Comparison of ENCODE assay signal across 9 mouse cellular contexts in the genomic region with DNA sequence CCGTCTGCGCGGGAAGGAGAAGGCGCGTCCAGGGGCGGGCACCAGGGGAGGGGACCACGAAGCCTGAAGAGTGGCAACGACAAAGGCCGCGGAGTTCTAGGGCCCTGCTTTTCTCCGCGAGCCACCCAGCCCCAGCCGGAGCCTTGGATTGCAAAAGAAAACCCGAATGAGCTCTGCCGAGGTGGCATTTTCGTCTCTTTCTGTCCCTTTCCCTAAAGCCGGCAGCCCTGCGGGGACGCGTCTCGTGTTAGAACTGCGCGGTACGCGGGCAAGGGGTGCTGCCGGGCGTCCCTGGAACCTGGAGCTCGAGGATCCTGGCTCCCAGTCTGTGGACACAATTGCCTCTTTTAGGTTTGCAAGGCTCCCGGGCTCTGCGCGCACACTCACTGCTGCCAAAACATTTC.
A peak's percentile ranks its signal among the peaks of the same experiment; 100 is the strongest.
DNase-seq lines count a peak whose midpoint lies in the region; ATAC-seq and TF ChIP-seq lines count a peak whose summit lies in the region.
"Had no signal": no experiment of that assay in that cellular context is flagged by ENCODE, and none has a peak within 500 bp of the region (broad histone marks: within the 10 kb centered on the region; RNA-seq: fewer than 3 reads in every experiment).

No protein-coding gene starts in this region.

- no peaks in the 10 kb centered on the region for H3K36me3 ChIP-seq in kidney, embryonic 14.5 days (ENCODE audit: control insufficient read depth, insufficient read depth, low read length)
- no peaks in the 10 kb centered on the region for H3K36me3 ChIP-seq in forebrain, postnatal 0 days (ENCODE audit: insufficient read depth)
- no peaks in the 10 kb centered on the region for H3K36me3 ChIP-seq in limb, embryonic 12.5 days

- H3K4me1 ChIP-seq in kidney, embryonic 14.5 days (ENCODE audit: control insufficient read depth, insufficient read depth, low read length) = no peaks in the 10 kb centered on the region
- H3K4me1 ChIP-seq in forebrain, postnatal 0 days (ENCODE audit: insufficient read depth) = no peaks in the 10 kb centered on the region
- peaks cover 8% of the 10 kb centered on the region for H3K4me1 ChIP-seq in limb, embryonic 12.5 days (replicated peaks)

- 1% methylated on average over 31 of the region's 31 CpGs for WGBS in kidney, embryonic 14.5 days
- 2% methylated on average over 31 of the region's 31 CpGs for WGBS in forebrain, postnatal 0 days
- WGBS in limb, embryonic 12.5 days = under 1% methylated on average over 31 of the region's 31 CpGs

- no peak for ATAC-seq in kidney, embryonic 14.5 days (ENCODE audit: low FRiP score, low TSS enrichment)
- ATAC-seq in forebrain, postnatal 0 days = 0 out of 2 replicates have a peak, but pooled peaks have one; percentile 12
- 0 out of 2 replicates have a peak, but pooled peaks have one; percentile 45 for ATAC-seq in limb, embryonic 12.5 days (ENCODE audit: insufficient number of reproducible peaks, insufficient read depth, low FRiP score, low TSS enrichment, low read depth)
- no peak for ATAC-seq in megakaryocyte-erythroid progenitor cell, adult 5-6 weeks (replicated peaks; ENCODE audit: low FRiP score, low TSS enrichment, poor library complexity, severe bottlenecking)
- ATAC-seq: Patski had no signal

- peak overlapping the region; percentile 14; the same call in 1 of the 2 replicates for H3K4me3 ChIP-seq in kidney, embryonic 14.5 days (ENCODE audit: low read length)
- H3K4me3 ChIP-seq in forebrain, postnatal 0 days (ENCODE audit: low read depth, low read length) = no peak overlapping the region
- H3K4me3 ChIP-seq in limb, embryonic 12.5 days (replicated peaks) = peak overlapping the region; percentile 34

- H3K27me3 ChIP-seq in kidney, embryonic 14.5 days (ENCODE audit: control insufficient read depth, insufficient read depth, low read length) = peaks cover 43% of the 10 kb centered on the region
- peaks cover 73% of the 10 kb centered on the region for H3K27me3 ChIP-seq in forebrain, postnatal 0 days (ENCODE audit: insufficient read depth, low read length)
- peaks cover 79% of the 10 kb centered on the region for H3K27me3 ChIP-seq in limb, embryonic 12.5 days

- H3K9me3 ChIP-seq in kidney, embryonic 14.5 days (ENCODE audit: control insufficient read depth, low read length) = no peaks in the 10 kb centered on the region
- H3K9me3 ChIP-seq in forebrain, postnatal 0 days (ENCODE audit: low read length) = no peaks in the 10 kb centered on the region
- H3K9me3 ChIP-seq in limb, embryonic 12.5 days = no peaks in the 10 kb centered on the region

- no peak for TF ChIP-seq CTCF in forebrain, postnatal 0 days (IDR thresholded peaks at IDR 0.05; ENCODE audit: low read depth)

- no peak for DNase-seq in kidney, adult 8-10 months
- peak; percentile 3 for DNase-seq in adrenal gland, postnatal 25 days
- DNase-seq in forebrain, postnatal 0 days = peak; percentile 37
- no peak for DNase-seq in left cerebral cortex, adult 8-10 months (ENCODE audit: low spot score in 2 of 2)
- no peak for DNase-seq in frontal cortex, postnatal 10 days (ENCODE audit: low spot score in 2 of 2)

- no peak overlapping the region for H3K27ac ChIP-seq in kidney, embryonic 14.5 days (ENCODE audit: low read depth, low read length)
- no peak overlapping the region for H3K27ac ChIP-seq in forebrain, postnatal 0 days (ENCODE audit: low read depth, low read length)
- H3K27ac ChIP-seq in limb, embryonic 12.5 days = no peak overlapping the region

- peak overlapping the region; percentile 13; the same call in 1 of the 2 replicates for H3K4me2 ChIP-seq in kidney, embryonic 14.5 days (replicated peaks; ENCODE audit: low read depth, low read length)
- no peak overlapping the region for H3K4me2 ChIP-seq in forebrain, postnatal 0 days (ENCODE audit: low read depth)
- H3K4me2 ChIP-seq in limb, embryonic 12.5 days = peak overlapping the region; percentile 56

- no peak overlapping the region for H3K9ac ChIP-seq in kidney, embryonic 14.5 days (ENCODE audit: low read depth, low read length)
- no peak overlapping the region for H3K9ac ChIP-seq in forebrain, postnatal 0 days
- H3K9ac ChIP-seq in limb, embryonic 12.5 days (replicated peaks) = peak overlapping the region; percentile 37; the same call in 1 of the 2 replicates

Comparison
In these comparisons a context has a peak if more than half of its experiments do, and no peak if none do; other contexts are left out.
1. ATAC-seq: peak in forebrain, postnatal 0 days (single experiment) and limb, embryonic 12.5 days (single experiment); none in kidney, embryonic 14.5 days (single experiment) and megakaryocyte-erythroid progenitor cell, adult 5-6 weeks (single experiment).
2. DNase-seq: peak in adrenal gland, postnatal 25 days (single experiment) and forebrain, postnatal 0 days (single experiment); none in kidney, adult 8-10 months (0 of 2), left cerebral cortex, adult 8-10 months (0 of 2) and frontal cortex, postnatal 10 days (0 of 2).